Mouse (Mus musculus): ENCODE measurements at regions not wholly inside any gene's neighbourhood (a gene's known extent, or its start where the extent isn't known, plus 50 kb on each side); places are given as distances from the start of the nearest gene placed in this dataset.

DNA sequence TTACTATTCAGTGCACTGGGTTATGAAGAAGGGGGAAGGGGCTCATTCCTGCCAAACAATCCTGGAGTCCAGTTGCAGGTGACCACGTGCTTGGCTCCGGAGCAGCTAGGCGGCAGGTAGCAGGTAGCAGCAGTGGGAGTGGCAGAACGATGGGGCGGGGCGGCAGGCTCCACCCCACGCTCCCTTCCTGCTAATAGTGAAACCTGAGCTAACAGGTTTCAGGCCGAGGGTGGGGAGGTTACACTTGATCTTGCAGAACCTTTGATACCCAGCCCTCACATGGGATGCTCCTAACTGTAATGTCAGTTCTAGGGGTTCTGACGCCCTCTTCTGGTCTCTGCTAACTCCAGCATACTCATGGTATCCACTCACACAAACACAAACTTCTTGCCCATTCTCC lies 253.5 kb upstream of the Daam1 start:
- peak; percentile 34 for DNase-seq

DNA sequence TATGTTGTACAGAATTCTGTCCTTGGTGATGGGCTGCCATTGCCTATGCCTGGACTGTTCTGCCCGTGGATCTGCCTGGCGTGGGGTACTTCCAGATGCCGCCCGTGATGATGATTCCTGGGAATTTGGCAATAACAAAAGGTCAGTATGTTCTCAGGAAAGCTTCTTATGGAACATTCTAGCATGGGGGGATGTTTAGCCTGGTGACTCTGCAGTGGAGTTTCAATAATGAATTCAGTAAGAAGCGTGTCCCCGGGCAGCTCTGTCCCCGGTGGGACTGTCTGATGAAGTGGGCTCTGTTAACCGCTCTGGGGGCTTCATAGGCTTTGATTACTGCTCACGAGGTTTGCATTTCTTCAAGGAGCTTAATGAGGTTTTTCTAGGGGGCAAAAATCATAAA lies 252.9 kb upstream of the Daam1 start:
- DNase-seq = no peak

DNA sequence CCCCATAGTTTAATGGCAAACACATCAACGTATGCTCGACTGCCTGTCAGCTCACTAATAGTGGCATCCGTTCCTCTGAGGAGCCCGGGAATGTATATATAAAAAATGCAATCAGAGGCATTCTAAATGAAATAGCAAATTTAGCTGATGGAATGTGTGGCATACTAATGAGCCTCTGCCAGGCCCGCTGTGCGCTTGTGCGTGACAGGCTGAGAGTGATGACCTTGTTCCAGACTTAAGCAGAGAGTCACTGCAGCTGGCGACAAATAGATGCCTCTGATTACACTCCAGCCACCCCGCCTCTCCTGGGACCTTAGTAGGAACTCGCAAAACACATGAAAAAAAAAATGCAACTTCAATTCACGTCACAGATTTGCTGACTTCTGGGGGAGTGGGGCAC lies 252.0 kb upstream of the Daam1 start:
- no peak for DNase-seq

DNA sequence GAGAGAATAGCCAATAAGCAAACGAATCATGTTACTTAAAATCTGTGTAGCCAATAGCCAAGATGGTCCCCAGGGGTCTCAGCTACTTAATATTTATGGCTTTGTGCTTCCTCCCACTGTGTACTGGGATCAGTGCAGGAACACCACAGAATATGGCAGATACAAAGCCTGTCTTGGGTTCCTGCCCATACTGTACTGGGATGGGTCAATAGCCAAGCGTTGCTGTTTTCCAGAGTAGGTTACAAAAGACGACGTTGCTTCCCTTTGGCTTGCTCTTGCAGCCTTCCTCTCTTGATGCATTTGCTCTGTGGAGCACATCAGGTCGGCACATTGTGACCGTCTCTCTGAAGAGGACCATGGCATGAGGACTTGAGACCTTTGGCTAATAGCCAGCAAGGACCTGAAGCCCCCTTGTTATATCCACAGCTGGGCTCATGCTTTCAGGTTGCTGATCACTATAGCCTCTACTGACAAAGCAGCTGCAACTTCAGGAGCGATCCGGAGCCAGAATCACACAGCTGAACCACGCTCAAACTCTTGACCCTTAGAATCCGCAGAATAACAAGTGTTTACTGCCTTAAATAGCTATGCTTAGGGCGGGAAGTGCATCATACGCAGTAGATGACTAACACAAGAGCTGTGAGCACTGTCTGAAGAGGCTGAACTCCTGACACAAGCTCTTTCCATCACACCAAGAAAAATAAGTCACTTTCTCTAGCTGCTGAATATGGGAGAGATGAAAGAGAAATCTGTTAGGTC lies 250.2 kb upstream of the Daam1 start:
- DNase-seq = no peak

DNA sequence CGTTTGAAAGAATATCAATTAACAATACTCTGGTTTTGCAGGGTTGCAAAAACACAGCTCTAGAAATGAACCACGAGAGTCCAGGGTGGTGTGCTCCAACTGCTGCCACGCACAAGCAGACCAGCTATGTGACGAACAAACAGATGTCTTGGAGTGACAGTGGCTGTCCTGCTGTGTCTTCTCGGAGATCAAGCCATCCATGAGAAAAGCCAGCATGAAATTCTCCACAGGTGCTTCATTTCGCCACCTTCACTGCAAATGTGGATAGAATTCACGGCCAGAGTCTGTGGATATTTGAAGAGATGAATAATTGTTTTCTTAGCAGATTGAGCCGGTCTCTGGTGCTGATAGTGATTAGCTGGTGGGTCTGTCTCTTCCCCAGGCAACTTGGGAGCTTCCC lies 246.3 kb upstream of the Daam1 start:
- DNase-seq = no peak

DNA sequence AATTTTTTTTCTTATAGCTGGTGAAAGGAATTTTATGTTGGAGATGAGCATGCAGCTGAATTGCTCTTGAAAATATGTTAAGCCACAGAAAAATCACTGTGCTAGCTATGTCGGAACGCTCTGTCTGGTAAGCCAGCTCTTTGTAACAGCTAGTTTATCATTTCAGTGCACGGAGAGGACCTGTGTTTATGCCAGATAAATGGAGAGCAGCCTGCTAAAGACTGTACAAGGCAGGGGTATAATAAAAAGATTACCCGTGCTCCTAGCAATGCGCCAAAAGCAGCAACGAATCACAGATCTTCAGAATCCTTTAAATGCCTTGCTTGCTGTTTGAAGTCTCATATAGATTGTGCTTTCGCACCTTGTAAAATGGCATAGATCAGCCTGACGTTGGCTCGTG lies 232.2 kb upstream of the Daam1 start:
- no peak for DNase-seq

DNA sequence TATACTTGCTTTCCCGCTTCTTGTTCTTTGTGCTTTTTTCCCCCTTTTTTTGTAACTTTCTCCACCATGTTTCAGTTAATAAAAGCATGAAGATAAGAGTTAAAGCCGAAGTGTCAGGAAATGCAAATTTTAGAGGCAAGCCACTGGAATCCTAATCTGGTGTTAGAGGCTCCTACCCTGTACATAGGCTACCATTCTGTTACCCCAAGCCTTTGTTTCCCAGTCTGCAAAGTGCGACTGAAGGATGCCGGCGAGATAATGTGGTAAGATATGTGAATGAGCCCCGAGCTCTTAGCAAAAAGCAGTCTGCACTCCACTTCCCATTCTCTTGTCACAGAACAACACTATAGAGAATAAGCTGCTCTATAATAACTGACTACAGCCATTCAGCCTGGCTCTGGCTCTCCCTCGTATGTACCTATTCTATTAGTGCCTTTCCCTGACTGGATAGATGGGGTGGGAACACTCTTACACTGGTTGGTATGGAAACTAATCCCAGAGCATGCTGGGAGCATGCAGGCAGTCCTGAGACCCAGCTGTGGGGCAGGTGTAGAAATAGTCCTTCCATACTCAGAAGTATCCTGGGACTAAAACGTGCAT lies 229.7 kb upstream of the Daam1 start:
- no peak for DNase-seq

DNA sequence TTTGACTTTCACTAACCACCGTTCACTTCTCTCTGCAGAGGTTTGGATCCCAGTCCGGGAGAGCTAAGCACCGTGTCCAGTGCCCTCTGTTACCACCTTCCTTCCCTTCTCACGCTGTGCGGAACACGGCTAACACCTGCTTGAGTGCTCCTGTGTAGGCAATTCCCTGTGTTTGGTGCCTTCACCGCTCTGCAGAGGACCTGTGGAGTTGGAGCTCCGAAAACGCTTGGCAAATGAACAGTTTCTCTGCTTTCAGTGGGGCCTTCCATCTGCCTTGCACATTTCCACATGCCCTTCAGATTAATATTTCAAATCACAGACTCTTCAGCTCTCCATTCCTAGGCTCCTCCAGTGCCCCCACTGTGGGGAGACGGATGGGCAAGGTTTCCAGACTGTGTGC lies 227.7 kb upstream of the Daam1 start:
- no peak for DNase-seq

DNA sequence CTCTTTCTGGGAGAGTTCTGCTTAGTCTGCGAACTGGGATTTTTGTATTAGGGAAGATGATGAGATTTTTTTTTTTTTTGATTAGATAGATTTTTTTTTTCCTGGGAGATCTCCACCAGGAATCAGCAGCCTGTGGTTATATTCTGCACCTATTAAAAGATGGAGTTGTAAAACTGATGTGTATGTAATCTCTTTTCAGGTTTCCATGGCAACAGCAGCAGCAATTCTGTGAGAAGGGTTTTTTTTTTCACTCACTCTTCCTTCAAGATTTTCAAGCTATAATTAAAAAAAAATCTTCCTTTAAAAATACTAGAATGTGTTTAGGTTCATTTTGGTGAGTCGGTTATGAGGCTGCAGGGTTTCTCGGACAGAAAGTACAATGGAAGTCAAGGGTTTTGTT lies 224.5 kb upstream of the Daam1 start:
- no peak for DNase-seq

DNA sequence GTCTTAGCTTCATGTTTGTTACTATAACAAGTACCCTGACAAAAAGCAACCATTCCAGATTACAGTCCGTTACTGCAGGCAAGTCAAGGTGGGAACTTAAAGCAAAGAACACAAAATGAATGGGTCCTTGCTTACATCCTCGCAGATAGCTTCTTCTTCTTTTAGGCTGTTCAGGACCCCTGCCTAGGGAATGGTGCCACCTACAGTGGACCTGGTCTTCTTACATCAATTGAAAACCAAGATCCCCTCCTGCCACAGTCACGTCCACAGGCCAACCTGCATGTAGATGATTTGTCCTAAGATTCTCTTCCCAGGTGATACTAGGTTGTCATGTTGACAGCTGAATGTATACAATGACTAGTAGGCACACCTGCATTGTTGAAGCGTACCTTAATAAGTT lies 222.9 kb upstream of the Daam1 start:
- no peak for DNase-seq

DNA sequence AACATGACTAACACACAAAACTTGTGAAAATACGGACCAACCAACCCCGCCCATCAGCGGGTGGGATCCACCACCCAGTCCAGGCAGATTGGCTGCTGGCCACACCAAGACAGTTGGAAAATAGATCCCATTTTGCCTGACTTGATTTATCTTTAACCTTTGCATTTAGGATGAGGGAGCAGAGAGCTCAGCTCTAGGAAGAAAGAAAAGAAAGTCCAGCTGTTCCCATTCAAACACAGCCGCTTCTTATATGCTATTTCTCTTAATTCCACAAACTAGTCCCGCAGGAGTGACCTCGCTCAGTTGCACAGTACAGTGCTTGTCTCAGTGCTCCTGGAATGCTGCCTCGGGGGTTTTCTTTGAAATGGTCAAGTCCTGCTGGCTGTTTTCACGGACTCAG lies 217.6 kb upstream of the Daam1 start:
- peak; percentile 31 for DNase-seq

DNA sequence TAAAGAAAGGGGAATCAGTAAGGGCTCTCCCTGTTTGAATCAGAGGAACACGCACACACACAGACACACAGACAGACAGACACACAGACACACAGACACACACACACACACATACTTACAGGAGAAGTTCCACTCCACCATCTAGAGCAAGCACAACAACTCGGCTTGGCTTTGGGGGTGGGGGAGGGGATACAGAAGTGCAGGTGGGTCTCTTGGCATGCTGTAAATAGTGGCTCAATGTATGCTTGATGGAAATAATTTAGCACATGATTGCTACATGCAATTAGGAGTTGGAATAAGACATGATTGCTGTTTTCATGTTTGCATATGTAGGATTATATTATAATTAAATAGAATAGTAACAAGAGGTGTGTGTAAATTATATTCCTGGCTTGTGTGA lies 215.9 kb upstream of the Daam1 start:
- no peak for DNase-seq

DNA sequence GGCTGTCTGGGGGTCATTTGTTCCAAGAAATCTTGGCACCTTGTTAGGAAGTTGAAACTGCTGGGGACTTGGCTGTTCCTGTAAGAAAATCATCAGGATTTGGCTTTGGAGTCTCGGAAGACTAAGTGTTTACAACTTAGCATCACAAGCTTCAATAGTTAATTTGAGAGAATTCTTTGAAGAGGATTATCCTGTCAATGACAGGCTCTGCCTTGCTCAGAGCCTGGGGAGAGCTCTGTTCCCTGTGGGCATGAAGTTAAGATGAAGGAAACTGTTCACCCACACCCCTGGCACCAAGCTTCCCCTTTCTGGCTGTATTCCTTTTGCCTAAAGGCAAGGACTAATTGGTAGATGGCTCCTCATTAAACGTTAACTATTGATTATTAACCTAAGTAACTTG lies 215.5 kb upstream of the Daam1 start:
- no peak for DNase-seq

DNA sequence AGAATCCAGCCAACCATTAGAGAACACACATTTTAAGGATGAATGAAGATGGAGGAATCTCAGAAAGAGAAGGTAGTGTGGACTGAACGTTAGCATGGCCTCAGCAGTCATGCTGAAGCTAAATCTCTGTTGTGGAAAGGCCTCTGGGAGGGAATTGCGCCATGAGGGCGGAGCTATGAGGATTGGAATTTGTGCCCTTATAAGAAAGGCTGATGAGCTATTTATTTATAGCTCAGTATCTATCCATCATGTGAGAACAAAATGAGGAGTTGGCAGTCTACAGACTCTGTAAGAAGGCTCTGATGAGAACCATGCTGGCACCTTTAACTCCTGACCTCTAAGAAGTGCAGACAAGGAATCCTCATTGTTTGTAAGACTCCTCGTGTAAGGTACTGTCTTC lies 214.8 kb upstream of the Daam1 start:
- DNase-seq = peak; percentile 49

DNA sequence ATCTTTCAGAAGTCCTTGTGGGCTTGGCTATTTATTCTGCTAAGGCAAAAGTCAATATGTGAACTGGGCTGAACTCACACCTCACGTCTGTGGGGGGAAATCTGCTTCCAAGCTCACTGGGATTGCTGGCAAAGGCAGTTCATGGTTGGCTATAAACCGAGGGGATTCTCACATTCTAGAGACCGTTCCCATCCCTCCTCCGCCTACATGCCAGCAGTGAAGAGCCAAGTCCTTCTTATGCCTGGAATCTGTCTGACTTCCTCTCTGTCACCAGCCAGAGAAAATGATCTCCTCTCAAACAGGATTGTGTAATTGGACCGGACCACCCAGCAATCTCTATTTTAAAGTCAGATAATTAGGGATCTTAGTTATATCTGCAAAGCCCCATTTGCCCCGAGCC lies 212.4 kb upstream of the Daam1 start:
- peak; percentile 56 for DNase-seq

DNA sequence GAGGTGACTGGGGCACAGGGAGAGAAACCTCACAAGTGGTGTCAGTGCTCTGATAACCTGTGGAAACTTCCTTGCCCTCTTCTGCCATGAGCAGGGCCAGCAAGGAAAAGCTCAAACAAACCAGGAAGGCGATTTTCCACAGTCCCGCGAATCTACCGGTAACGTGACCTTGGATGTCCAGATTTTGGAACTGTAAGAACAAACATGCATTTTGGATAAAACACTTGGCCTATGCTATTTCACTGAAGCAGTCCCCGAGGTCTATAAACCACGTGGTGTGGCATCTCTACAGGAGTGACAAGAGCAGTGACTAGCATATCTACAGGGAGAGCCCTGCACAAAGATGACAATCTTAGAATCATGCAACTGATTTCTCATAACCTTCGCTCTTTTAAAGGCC lies 211.9 kb upstream of the Daam1 start:
- DNase-seq = no peak

DNA sequence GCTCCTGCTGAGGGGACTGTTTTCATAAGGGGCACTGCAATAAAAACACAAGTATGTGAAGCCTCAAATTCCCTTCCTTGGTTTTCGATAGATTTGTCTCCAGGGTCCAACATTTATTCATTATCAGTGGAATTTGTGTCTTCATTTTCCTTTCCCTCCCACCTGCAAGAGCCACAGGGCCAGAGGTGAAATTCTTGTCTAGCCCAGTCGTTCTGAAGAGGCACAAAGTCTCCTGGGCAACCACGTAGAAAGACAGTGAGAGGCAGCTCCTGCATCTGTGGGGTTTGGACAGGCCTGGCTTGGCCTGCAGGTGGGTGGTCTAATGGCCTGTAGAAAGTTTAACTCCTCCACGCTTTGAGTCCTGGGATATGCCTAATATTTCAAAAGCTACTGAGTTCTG lies 211.3 kb upstream of the Daam1 start:
- no peak for DNase-seq

DNA sequence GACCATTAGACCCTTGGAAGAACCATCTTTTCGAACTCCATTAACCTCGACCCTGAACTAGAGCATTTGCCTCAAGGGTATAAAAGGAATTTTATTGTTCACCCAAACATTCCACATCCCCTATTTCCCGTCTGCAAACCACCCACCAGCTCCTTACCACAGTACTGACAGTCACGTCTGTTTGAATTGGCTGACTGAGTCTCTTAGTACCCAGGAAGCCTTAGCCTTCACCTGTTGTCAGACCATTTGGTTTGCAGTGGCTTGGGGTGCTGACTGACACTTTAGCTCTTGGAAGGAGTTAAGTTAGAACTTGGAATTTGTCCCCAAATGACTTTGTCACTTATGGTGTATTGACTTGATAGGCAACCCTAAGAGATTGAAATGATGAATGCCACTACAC lies 209.3 kb upstream of the Daam1 start:
- DNase-seq = no peak

DNA sequence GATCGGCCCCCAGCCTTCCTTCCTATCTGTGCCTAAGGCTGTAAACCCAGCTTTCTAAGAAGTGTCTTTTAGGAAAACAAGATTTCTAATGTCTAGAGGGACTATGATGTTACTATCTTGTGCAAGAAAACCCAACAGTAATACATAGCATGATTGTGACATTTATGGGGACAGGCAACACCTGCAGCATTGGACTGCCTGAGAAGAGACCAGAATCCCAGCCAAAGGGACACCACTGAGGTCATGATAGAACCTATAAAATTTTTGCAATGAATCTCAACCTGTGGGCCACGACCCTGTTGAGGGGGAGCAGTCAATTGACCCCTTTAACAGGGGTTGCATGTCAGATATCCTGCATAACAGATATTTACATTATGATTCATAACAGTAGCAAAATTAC lies 208.1 kb upstream of the Daam1 start:
- DNase-seq = no peak

DNA sequence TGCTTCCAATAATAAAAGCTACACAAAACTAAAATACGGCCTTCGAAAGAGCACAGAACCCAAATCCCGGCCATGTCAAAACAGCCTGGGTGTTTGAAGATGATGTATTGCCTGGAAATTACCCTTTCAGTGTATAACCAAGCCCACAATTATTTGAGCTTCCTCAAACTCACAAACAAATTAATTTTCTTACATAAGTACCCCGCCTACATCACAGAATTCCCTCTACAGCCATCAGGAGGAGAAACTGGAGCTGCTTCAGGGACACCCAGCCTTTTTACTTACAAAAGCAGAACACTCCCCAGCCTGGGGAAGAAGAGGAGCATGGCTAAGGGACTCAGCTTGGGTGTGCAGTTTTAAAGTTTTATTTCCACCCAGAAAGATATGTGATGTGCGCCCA lies 207.6 kb upstream of the Daam1 start:
- no peak for DNase-seq

DNA sequence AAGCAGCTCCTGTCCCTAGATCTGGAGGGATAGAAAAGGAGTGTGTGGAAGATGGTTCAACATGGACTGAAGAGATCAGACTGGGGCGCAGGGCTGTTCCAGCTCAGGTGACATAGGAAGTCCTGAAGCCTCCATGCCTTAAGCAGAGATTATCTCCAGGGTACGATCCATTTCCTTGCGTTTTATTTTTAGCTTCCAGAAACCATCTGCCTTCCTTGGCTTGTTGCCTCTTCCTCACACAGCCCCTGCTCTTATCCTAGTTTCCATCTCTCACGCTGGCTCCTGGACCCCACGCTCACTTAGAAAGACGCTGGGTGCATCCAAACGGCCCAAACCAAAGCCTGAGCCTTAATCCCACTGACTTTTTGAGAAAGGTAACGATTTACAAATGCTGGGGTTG lies 206.8 kb upstream of the Daam1 start:
- DNase-seq = no peak

DNA sequence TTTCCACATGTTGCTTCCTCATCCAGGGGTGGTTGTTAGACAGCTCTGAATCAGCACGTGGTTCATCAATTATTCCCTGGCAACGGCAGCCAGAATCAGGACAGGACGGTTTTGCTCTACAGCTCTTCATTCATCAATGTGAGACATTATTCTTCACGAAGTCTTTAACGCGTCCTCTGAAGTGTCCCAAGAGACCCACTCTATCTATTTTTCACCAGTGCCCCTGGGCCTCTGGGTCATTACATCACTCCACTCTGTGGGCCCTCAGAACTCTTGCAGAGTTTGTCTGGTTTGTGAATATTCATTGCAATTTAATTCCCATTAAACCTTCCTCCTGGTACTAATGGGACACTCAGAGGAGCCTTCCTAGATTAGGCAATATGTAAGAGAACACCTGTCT lies 206.2 kb upstream of the Daam1 start:
- DNase-seq = no peak

DNA sequence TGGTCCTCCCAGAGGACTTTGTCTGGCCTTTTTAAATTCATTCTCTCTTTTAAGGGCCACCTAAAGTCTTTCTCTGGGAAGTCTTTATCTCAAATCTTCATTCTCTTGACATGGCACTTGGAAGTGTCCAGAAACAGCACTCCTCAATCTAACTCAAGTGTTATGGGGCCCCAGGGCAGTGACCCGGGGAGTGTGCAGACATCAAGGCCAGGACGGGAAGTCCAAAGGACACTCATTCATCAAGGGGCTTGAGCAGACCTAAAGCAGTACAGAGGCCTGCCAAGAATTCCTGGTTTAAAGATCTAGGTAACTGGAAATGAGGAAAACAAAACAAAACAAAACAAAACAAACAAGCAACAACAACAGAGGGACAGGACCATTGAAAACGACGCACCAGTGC lies 205.8 kb upstream of the Daam1 start:
- DNase-seq = no peak

DNA sequence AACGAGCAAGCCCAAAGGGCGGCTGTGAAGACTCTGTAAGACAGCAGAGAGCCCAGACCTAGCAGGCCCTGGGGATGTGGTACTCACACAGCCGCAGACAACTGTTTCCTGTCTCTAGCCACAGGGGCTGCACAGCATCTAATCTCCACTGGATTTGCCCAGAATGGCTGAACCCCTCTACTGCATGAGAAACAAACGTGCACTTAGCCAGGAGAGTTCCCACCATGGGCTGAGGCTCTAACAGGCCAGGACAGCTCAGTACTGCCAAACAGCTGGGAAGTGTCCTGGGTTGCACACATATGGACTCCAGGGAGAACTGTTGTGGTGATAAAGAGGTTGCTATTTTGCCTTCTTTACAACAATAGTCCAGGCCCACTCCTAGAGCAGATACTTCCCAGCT lies 204.1 kb upstream of the Daam1 start:
- peak; percentile 24 for DNase-seq

Data from lung, postnatal 14 days (tissue).